Mouse (Mus musculus): ENCODE results near the gene Armc10.
"Not testable (repeated sequence)": the region's sequence is repeated elsewhere in the genome, so short reads cannot be mapped to it uniquely, and the experiment has no call there.

The Armc10 gene

GRCm38 (mm10) chr5:21702873-21703475 is 57.4 kb downstream of the Armc10 start:
- in situ Hi-C loops (cut with MboI, MseI): no loop called here

DNA sequence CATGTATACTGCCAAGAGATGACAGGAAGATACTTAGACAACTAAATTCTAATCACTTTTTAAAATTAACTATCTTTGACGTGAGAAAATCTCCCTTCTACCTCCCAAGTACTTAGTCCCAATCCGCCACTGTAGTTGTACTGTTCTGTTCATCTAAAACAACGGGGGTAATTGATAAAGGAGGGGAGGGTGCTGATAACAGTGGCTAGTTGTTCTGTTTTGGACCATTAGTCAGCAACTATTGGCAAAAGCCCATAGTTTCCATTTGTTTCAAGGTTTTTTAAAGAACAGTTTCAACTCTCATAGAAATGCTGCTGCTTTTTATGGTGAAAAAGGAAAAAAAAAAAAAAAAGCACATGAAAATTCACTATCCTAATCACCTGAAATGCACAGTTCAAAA is 58.1 kb downstream of the Armc10 start:
- in situ Hi-C loops (cut with MboI, MseI): no loop called here

- in situ Hi-C loops (cut with MboI, MseI): no loop called here
These were observed 60.9 kb downstream of the Armc10 start for GRCm38 (mm10) chr5:21706546-21706945.

GRCm38 (mm10) chr5:21708011-21708410 is 62.4 kb downstream of the Armc10 start:
- in situ Hi-C loops (cut with MboI, MseI): not testable (repeated sequence)
